Mouse (Mus musculus) right cerebral cortex, postnatal 25 days (tissue): ENCODE results near the gene Gm10643.
A peak's percentile ranks its signal among the peaks of the same experiment; 100 is the strongest.

Experiments
- DNase-seq: peaks from one replicate; pipeline ENCODE4 v3.0.0; 2022

Gene Gm10643

GRCm38 (mm10) chr8:84070241-84070640 is 5.3 kb upstream of the Gm10643 start:
- DNase-seq: no peak

GRCm38 (mm10) chr8:84069750-84070149 is 4.8 kb upstream of the Gm10643 start:
- no peak for DNase-seq

- no peak for DNase-seq
These were observed 4.2 kb upstream of the Gm10643 start for GRCm38 (mm10) chr8:84069169-84069568.

- no peak for DNase-seq
These were observed 3.5 kb upstream of the Gm10643 start for GRCm38 (mm10) chr8:84068316-84069035.

GRCm38 (mm10) chr8:84067911-84068310 is 3.0 kb upstream of the Gm10643 start:
- no peak for DNase-seq

- DNase-seq: peak; percentile 95
These were observed 2.2 kb upstream of the Gm10643 start for GRCm38 (mm10) chr8:84067047-84067573.

- DNase-seq: peak; percentile 99
These were observed 1.5 kb upstream of the Gm10643 start, which contains the start of gene Rfx1 for GRCm38 (mm10) chr8:84066291-84066930. Rfx1 (plus strand) TSS chr8:84066834.

- DNase-seq: no peak
These were observed 628 bp upstream of the Gm10643 start for GRCm38 (mm10) chr8:84065457-84066072.

- no peak for DNase-seq
These were observed 901 bp downstream of the Gm10643 start for GRCm38 (mm10) chr8:84063861-84064610.

- DNase-seq: no peak
These were observed 4.7 kb downstream of the Gm10643 start for GRCm38 (mm10) chr8:84060245-84060644.

GRCm38 (mm10) chr8:84059226-84059625 is 5.7 kb downstream of the Gm10643 start:
- no peak for DNase-seq

GRCm38 (mm10) chr8:84057827-84058226 is 7.1 kb downstream of the Gm10643 start:
- no peak for DNase-seq

- DNase-seq: no peak
These were observed 11.7 kb downstream of the Gm10643 start for GRCm38 (mm10) chr8:84053229-84053628.

GRCm38 (mm10) chr8:84052746-84053145 is 12.2 kb downstream of the Gm10643 start:
- no peak for DNase-seq

- no peak for DNase-seq
These were observed 16.8 kb downstream of the Gm10643 start for GRCm38 (mm10) chr8:84048171-84048570.

GRCm38 (mm10) chr8:84046505-84046904 is 18.4 kb downstream of the Gm10643 start:
- DNase-seq: no peak

GRCm38 (mm10) chr8:84044900-84045299 is 20.0 kb downstream of the Gm10643 start, which contains the start of gene Rln3:
Rln3 (minus strand) TSS chr8:84045000.
- no peak for DNase-seq

GRCm38 (mm10) chr8:84044103-84044502 is 20.8 kb downstream of the Gm10643 start:
- no peak for DNase-seq

- DNase-seq: no peak
These were observed 22.0 kb downstream of the Gm10643 start for GRCm38 (mm10) chr8:84042948-84043342.

- DNase-seq: peak; percentile 25
These were observed 22.6 kb downstream of the Gm10643 start, which contains the start of gene Il27ra for GRCm38 (mm10) chr8:84042066-84042947. Il27ra (minus strand) TSS chr8:84042589.

- DNase-seq: peak; percentile 27
These were observed 25.9 kb downstream of the Gm10643 start for GRCm38 (mm10) chr8:84039050-84039449.

GRCm38 (mm10) chr8:84038015-84038414 is 26.9 kb downstream of the Gm10643 start:
- DNase-seq: no peak
